Mouse (Mus musculus): ENCODE measurements around the gene Drap1. TPM values are rescaled to one million over a fixed set of nuclear protein-coding genes. Genes with fewer than 3 reads are reported as not detected.

The Drap1 gene
- total RNA-seq, 1 experiment: 124 TPM

- peaks cover 0 to 4% of the 10 kb centered on the region in 2 experiments; a peak in 2 of 4 replicates for H3K4me1 ChIP-seq (ENCODE audit: control insufficient read depth in 2 of 2, insufficient read depth in 2 of 2, low read length in 2 of 2, poor library complexity in 1 of 2)
- peaks cover 46% of the 10 kb centered on the region for H3K36me3 ChIP-seq (ENCODE audit: control insufficient read depth, insufficient read depth, low read length, poor library complexity, severe bottlenecking)
- in situ Hi-C loops (cut with MboI; ENCODE audit: low sequenced_read_pairs in 2 of 2, unreplicated experiment in 2 of 2): no loop called here
- H3K9me3 ChIP-seq (ENCODE audit: control insufficient read depth, insufficient read depth, low read depth, low read length): no peaks in the 10 kb centered on the region
- TF ChIP-seq ZNF384 (IDR thresholded peaks at IDR 0.05; ENCODE audit: low read depth, low read length): no peak
- no peak for TF ChIP-seq HCFC1 (IDR thresholded peaks at IDR 0.05; ENCODE audit: borderline replicate concordance, insufficient read depth, low read length)
- TF ChIP-seq ZC3H11A (IDR thresholded peaks at IDR 0.05; ENCODE audit: borderline replicate concordance, low read depth, low read length): no peak
- TF ChIP-seq CHD2 (IDR thresholded peaks at IDR 0.05; ENCODE audit: low read depth, low read length): no peak
- no peak for TF ChIP-seq MAFK (IDR thresholded peaks at IDR 0.05; ENCODE audit: insufficient read depth, low read depth, low read length)
- no peak overlapping the region for H3K27ac ChIP-seq (ENCODE audit: insufficient read depth, low read depth, low read length, poor library complexity, severe bottlenecking)
- H3K9ac ChIP-seq (ENCODE audit: insufficient read depth, low read depth, low read length, poor library complexity, severe bottlenecking): no peak overlapping the region
- H3K4me3 ChIP-seq (ENCODE audit: insufficient read depth in 1 of 2, low read depth in 1 of 2, low read length in 2 of 2, poor library complexity in 1 of 2, severe bottlenecking in 1 of 2): no peak overlapping the region
- no peak for DNase-seq (ENCODE audit: low read depth, low spot score)
Measured at GRCm38 (mm10) chr19:5377446-5377845, 47.3 kb downstream of the Drap1 start.

GRCm38 (mm10) chr19:5374748-5375147 lies 50.0 kb downstream of the Drap1 start:
- no peak overlapping the region for H3K9ac ChIP-seq (ENCODE audit: insufficient read depth, low read depth, low read length, poor library complexity, severe bottlenecking)
- peaks cover 0 to 4% of the 10 kb centered on the region in 2 experiments; a peak in 2 of 4 replicates for H3K4me1 ChIP-seq (ENCODE audit: control insufficient read depth in 2 of 2, insufficient read depth in 2 of 2, low read length in 2 of 2, poor library complexity in 1 of 2)
- H3K36me3 ChIP-seq (ENCODE audit: control insufficient read depth, insufficient read depth, low read length, poor library complexity, severe bottlenecking): peaks cover 35% of the 10 kb centered on the region
- no peaks in the 10 kb centered on the region for H3K9me3 ChIP-seq (ENCODE audit: control insufficient read depth, insufficient read depth, low read depth, low read length)
- no peak for DNase-seq (ENCODE audit: low read depth, low spot score)
- H3K27ac ChIP-seq (ENCODE audit: insufficient read depth, low read depth, low read length, poor library complexity, severe bottlenecking): no peak overlapping the region
- no peak overlapping the region for H3K4me3 ChIP-seq (ENCODE audit: insufficient read depth in 1 of 2, low read depth in 1 of 2, low read length in 2 of 2, poor library complexity in 1 of 2, severe bottlenecking in 1 of 2)
- TF ChIP-seq HCFC1 (IDR thresholded peaks at IDR 0.05; ENCODE audit: borderline replicate concordance, insufficient read depth, low read length) (no peak), ZNF384 (IDR thresholded peaks at IDR 0.05; ENCODE audit: low read depth, low read length) (no peak), MAFK (IDR thresholded peaks at IDR 0.05; ENCODE audit: insufficient read depth, low read depth, low read length) (no peak), ZC3H11A (IDR thresholded peaks at IDR 0.05; ENCODE audit: borderline replicate concordance, low read depth, low read length) (no peak), CHD2 (IDR thresholded peaks at IDR 0.05; ENCODE audit: low read depth, low read length) (no peak)
- in situ Hi-C loops (cut with MboI; ENCODE audit: low sequenced_read_pairs in 2 of 2, unreplicated experiment in 2 of 2): no loop called here

GRCm38 (mm10) chr19:5374177-5374576 lies 50.6 kb downstream of the Drap1 start:
- no peak for DNase-seq (ENCODE audit: low read depth, low spot score)
- Histone ChIP-seq H3K9me3 (ENCODE audit: control insufficient read depth, insufficient read depth, low read depth, low read length) (no peaks in the 10 kb centered on the region), H3K36me3 (ENCODE audit: control insufficient read depth, insufficient read depth, low read length, poor library complexity, severe bottlenecking) (peaks cover 31% of the 10 kb centered on the region), H3K4me3 (ENCODE audit: insufficient read depth in 1 of 2, low read depth in 1 of 2, low read length in 2 of 2, poor library complexity in 1 of 2, severe bottlenecking in 1 of 2) (no peak overlapping the region), H3K4me1 (ENCODE audit: control insufficient read depth in 2 of 2, insufficient read depth in 2 of 2, low read length in 2 of 2, poor library complexity in 1 of 2) (peaks cover 0 to 4% of the 10 kb centered on the region in 2 experiments; a peak in 2 of 4 replicates), H3K9ac (ENCODE audit: insufficient read depth, low read depth, low read length, poor library complexity, severe bottlenecking) (no peak overlapping the region), H3K27ac (ENCODE audit: insufficient read depth, low read depth, low read length, poor library complexity, severe bottlenecking) (no peak overlapping the region)
- TF ChIP-seq ZC3H11A (IDR thresholded peaks at IDR 0.05; ENCODE audit: borderline replicate concordance, low read depth, low read length): no peak
- no peak for TF ChIP-seq ZNF384 (IDR thresholded peaks at IDR 0.05; ENCODE audit: low read depth, low read length)
- no peak for TF ChIP-seq MAFK (IDR thresholded peaks at IDR 0.05; ENCODE audit: insufficient read depth, low read depth, low read length)
- TF ChIP-seq HCFC1 (IDR thresholded peaks at IDR 0.05; ENCODE audit: borderline replicate concordance, insufficient read depth, low read length): no peak
- TF ChIP-seq CHD2 (IDR thresholded peaks at IDR 0.05; ENCODE audit: low read depth, low read length): no peak
- in situ Hi-C loops (cut with MboI; ENCODE audit: low sequenced_read_pairs in 2 of 2, unreplicated experiment in 2 of 2): no loop called here

Other genes starting within 250 kb of the Drap1 start
- gene Pacs1, start 151.9 kb downstream of the Drap1 start, total RNA-seq (2012; rRNA removed): 5.4 and 7.2 TPM in 2 replicates
- gene Sf3b2, start 129.5 kb downstream of the Drap1 start, total RNA-seq (2012; rRNA removed): 165 and 175 TPM in 2 replicates
- gene Gal3st3, start 126.6 kb downstream of the Drap1 start, total RNA-seq (2012; rRNA removed): 2.1 and 3.2 TPM in 2 replicates
- not detected in 2 replicates for gene Catsper1, start 89.2 kb downstream of the Drap1 start, total RNA-seq (2012; rRNA removed)
- gene Cst6, start 75.4 kb downstream of the Drap1 start, total RNA-seq (2012; rRNA removed): 1.1 and 2.1 TPM in 2 replicates
- 101 and 127 TPM in 2 replicates for gene Eif1ad, start 58.2 kb downstream of the Drap1 start, total RNA-seq (2012; rRNA removed)
- gene Banf1, start 57.8 kb downstream of the Drap1 start, total RNA-seq (2012; rRNA removed): 213 and 281 TPM in 2 replicates
- 111 and 118 TPM in 2 replicates for gene Sart1, start 36.3 kb downstream of the Drap1 start, total RNA-seq (2012; rRNA removed)
- gene Tsga10ip, start 22.5 kb downstream of the Drap1 start, total RNA-seq (2012; rRNA removed): 1.5 and 2.7 TPM in 2 replicates
- 13.8 and 13.9 TPM in 2 replicates for gene AI837181, start 165 bp upstream of the Drap1 start, total RNA-seq (2012; rRNA removed)
- gene Fosl1, start 22.6 kb upstream of the Drap1 start, total RNA-seq (2012; rRNA removed): 1.0 and 3.0 TPM in 2 replicates
- gene Ccdc85b, start 32.9 kb upstream of the Drap1 start, total RNA-seq (2012; rRNA removed): 4.9 and 5.4 TPM in 2 replicates
- gene Fibp, start 35.6 kb upstream of the Drap1 start, total RNA-seq (2012; rRNA removed): 52.4 and 62.0 TPM in 2 replicates
- gene Ctsw, start 43.5 kb upstream of the Drap1 start, total RNA-seq (2012; rRNA removed): 4.5 and 11.7 TPM in 2 replicates
- gene Efemp2, start 49.0 kb upstream of the Drap1 start, total RNA-seq (2012; rRNA removed): 18.0 and 23.9 TPM in 2 replicates
- 31.3 and 36.4 TPM in 2 replicates for gene Mus81, start 63.4 kb upstream of the Drap1 start, total RNA-seq (2012; rRNA removed)
- gene Cfl1, start 65.5 kb upstream of the Drap1 start, total RNA-seq (2012; rRNA removed): 775 and 955 TPM in 2 replicates
- gene 1700020D05Rik, start 78.8 kb upstream of the Drap1 start, total RNA-seq (2012; rRNA removed): 1.7 and 1.8 TPM in 2 replicates
- 3.3 and 5.0 TPM in 2 replicates for gene Snx32, start 85.6 kb upstream of the Drap1 start, total RNA-seq (2012; rRNA removed)
- gene Ovol1, start 135.7 kb upstream of the Drap1 start, total RNA-seq (2012; rRNA removed): 0.58 and 1.1 TPM in 2 replicates
- gene Ap5b1, start 143.0 kb upstream of the Drap1 start, total RNA-seq (2012; rRNA removed): 6.4 and 9.5 TPM in 2 replicates
- gene Rnaseh2c, start 176.9 kb upstream of the Drap1 start, total RNA-seq (2012; rRNA removed): 87.9 and 99.5 TPM in 2 replicates
- 52.2 and 75.6 TPM in 2 replicates for gene Kat5, start 185.3 kb upstream of the Drap1 start, total RNA-seq (2012; rRNA removed)
- gene Rela, start 212.5 kb upstream of the Drap1 start, total RNA-seq (2012; rRNA removed): 9.7 and 12.1 TPM in 2 replicates
- 10.5 and 14.5 TPM in 2 replicates for gene Sipa1, start 238.7 kb upstream of the Drap1 start, total RNA-seq (2012; rRNA removed)

All from ES-E14 (cell line).